Mouse (Mus musculus) erythroid progenitor cell, adult 5-6 weeks (primary cell): Measurements from ENCODE around the gene Tbl2. TPM values are rescaled to one million over a fixed set of nuclear protein-coding genes. Genes with fewer than 3 reads are reported as not detected.

Experiments
- ATAC-seq: replicated peaks from 2 replicates; pipeline ENCODE4 v1.8.0; 2016; ENCODE audit warnings: moderate number of reproducible peaks, mild to moderate bottlenecking, moderate TSS enrichment, inconsistent platforms; ENCODE audit not compliant: poor library complexity, low FRiP score, severe bottlenecking
- total RNA-seq, 2 experiments: library from RNA; stranded (forward) in 1 of 2; stranded (reverse) in 1 of 2; fragments of 150-400 nt in 1 of 2; fragments of 186-747, 209-891 nt in 1 of 2; gene quantifications; 2 replicates each; pipeline versions ENCODE4 v1.2.3 to v1.2.4; 2015 to 2017; ENCODE audit warnings: low replicate concordance in 2 of 2

Gene Tbl2
- total RNA-seq (2015; ENCODE audit: low replicate concordance) (5.4 and 6.5 TPM in 2 replicates), total RNA-seq (2017; ENCODE audit: low replicate concordance) (13.6 and 26.6 TPM in 2 replicates)

GRCm38 (mm10) chr5:135149053-135149819 lies at the start of gene Tbl2:
Tbl2 (plus strand) TSS chr5:135149657.
- peak; percentile 92 for ATAC-seq

- no peak for ATAC-seq
Observed at GRCm38 (mm10) chr5:135100981-135101380, 48.5 kb upstream of the Tbl2 start.

- no peak for ATAC-seq
Observed at GRCm38 (mm10) chr5:135103999-135104660, 45.3 kb upstream of the Tbl2 start.

- peak; percentile 67; the same call in 1 of the 2 replicates for ATAC-seq
Observed at GRCm38 (mm10) chr5:135106758-135107256, 42.6 kb upstream of the Tbl2 start.

GRCm38 (mm10) chr5:135107521-135108501 lies 41.6 kb upstream of the Tbl2 start:
- no peak for ATAC-seq

- no peak for ATAC-seq
Observed at GRCm38 (mm10) chr5:135109017-135109416, 40.4 kb upstream of the Tbl2 start.

- no peak for ATAC-seq
Observed at GRCm38 (mm10) chr5:135109426-135109825, 40.0 kb upstream of the Tbl2 start.

GRCm38 (mm10) chr5:135109976-135110375 lies 39.5 kb upstream of the Tbl2 start:
- ATAC-seq, result no peak

- ATAC-seq, result no peak
Observed at GRCm38 (mm10) chr5:135113782-135114181, 35.7 kb upstream of the Tbl2 start.

GRCm38 (mm10) chr5:135115241-135115640 lies 34.2 kb upstream of the Tbl2 start:
- ATAC-seq, result no peak

- ATAC-seq, result no peak; the same call in 1 of the 2 replicates
Observed at GRCm38 (mm10) chr5:135118589-135119081, 30.8 kb upstream of the Tbl2 start.

- ATAC-seq, result no peak
Observed at GRCm38 (mm10) chr5:135120753-135121152, 28.7 kb upstream of the Tbl2 start.

GRCm38 (mm10) chr5:135126121-135126520 lies 23.3 kb upstream of the Tbl2 start:
- no peak for ATAC-seq

GRCm38 (mm10) chr5:135127669-135128068 lies 21.8 kb upstream of the Tbl2 start:
- no peak for ATAC-seq

- no peak for ATAC-seq
Observed at GRCm38 (mm10) chr5:135129747-135130146, 19.7 kb upstream of the Tbl2 start.

- peak; percentile 61 for ATAC-seq
Observed at GRCm38 (mm10) chr5:135133736-135134405, 15.6 kb upstream of the Tbl2 start.

GRCm38 (mm10) chr5:135134534-135134933 lies 14.9 kb upstream of the Tbl2 start:
- no peak for ATAC-seq

- ATAC-seq, result no peak
Observed at GRCm38 (mm10) chr5:135139881-135140280, 9.6 kb upstream of the Tbl2 start.

GRCm38 (mm10) chr5:135144469-135144868 lies 5.0 kb upstream of the Tbl2 start:
- no peak for ATAC-seq
